Mouse (Mus musculus): ENCODE results near the gene Rev1. TPM values are rescaled to one million over a fixed set of nuclear protein-coding genes. Genes with fewer than 3 reads are reported as not detected.
"Not testable (repeated sequence)": the region's sequence is repeated elsewhere in the genome, so short reads cannot be mapped to it uniquely, and the experiment has no call there.

The Rev1 gene
- total and polyA plus RNA-seq, 3 experiments: 28.9 to 31.0 TPM; not detected in 1

DNA sequence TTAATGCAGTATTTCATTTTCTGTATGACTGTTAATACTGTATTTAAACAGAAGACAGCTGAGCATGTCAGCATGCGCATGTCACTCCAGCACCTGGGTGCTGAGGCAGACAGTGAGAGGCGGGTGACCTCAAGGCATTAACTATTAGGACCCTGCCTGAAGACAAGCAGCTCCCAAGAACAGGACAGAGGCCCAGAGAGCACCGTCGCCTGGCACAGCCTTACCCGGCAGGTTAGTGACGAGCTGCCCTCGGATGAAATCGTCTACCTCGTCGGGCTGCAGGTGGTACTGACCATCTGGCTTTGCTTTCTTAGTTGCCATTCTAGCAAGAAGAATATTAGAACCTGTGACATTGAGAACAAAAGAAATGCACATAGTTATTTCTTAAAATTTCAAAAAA lies 62.3 kb downstream of the Rev1 start:
- no peaks in the 10 kb centered on the region for H3K27me3 ChIP-seq (ENCODE audit: control insufficient read depth in 1 of 2, insufficient read depth in 2 of 2, low read length in 2 of 2)
- H3K36me3 ChIP-seq (ENCODE audit: control insufficient read depth in 1 of 2, insufficient read depth in 2 of 2, low read length in 2 of 2): peaks cover 2 to 67% of the 10 kb centered on the region in 2 experiments; a peak in 2 of 4 replicates
- TF ChIP-seq TAL1 (IDR thresholded peaks at IDR 0.05; ENCODE audit: low read length) (no peak), ELF1 (IDR thresholded peaks at IDR 0.05; ENCODE audit: low read depth, low read length) (no peak), JUND (IDR thresholded peaks at IDR 0.05; ENCODE audit: low read depth, low read length) (no peak), MYC (IDR thresholded peaks at IDR 0.05; ENCODE audit: low read depth, low read length) (no peak), SIN3A (IDR thresholded peaks at IDR 0.05; ENCODE audit: low read length) (no peak), SMC3 (IDR thresholded peaks at IDR 0.05; ENCODE audit: low read depth, low read length) (no peak), CTCF (IDR thresholded peaks at IDR 0.05 in 2 of 3, conservative IDR thresholded peaks at IDR 0.05 in 1 of 3; ENCODE audit: control insufficient read depth in 1 of 3, insufficient read depth in 1 of 3, low read depth in 2 of 3, low read length in 3 of 3, poor library complexity in 1 of 3, severe bottlenecking in 1 of 3) (no peak), MAZ (IDR thresholded peaks at IDR 0.05; ENCODE audit: low read depth, low read length) (no peak), HCFC1 (IDR thresholded peaks at IDR 0.05; ENCODE audit: low read depth, low read length) (no peak), ZC3H11A (IDR thresholded peaks at IDR 0.05; ENCODE audit: low read depth, low read length) (no peak), TCF12 (IDR thresholded peaks at IDR 0.05; ENCODE audit: low read depth, low read length) (no peak), MXI1 (IDR thresholded peaks at IDR 0.05; ENCODE audit: low read depth, low read length) (no peak)
- no peak for DNase-seq (ENCODE audit: low read depth, low spot score)
- no peaks in the 10 kb centered on the region; the same call in 1 of the 2 replicates for H3K79me2 ChIP-seq (ENCODE audit: control insufficient read depth, insufficient read depth, low read length, poor library complexity)
- H3K4me1 ChIP-seq (ENCODE audit: control insufficient read depth in 1 of 2, insufficient read depth in 2 of 2, low read length in 2 of 2): no peaks in the 10 kb centered on the region
- H3K4me3 ChIP-seq (ENCODE audit: control insufficient read depth in 1 of 2, insufficient read depth in 1 of 2, low read depth in 2 of 2, low read length in 2 of 2): no peak overlapping the region
- H3K9me3 ChIP-seq (replicated peaks; ENCODE audit: insufficient read depth, low read length): no peaks in the 10 kb centered on the region
- H3K27ac ChIP-seq (ENCODE audit: control insufficient read depth, low read depth, low read length): no peak overlapping the region
- no peak overlapping the region for H3K9ac ChIP-seq (ENCODE audit: control insufficient read depth, low read depth, low read length, poor library complexity, severe bottlenecking)

DNA sequence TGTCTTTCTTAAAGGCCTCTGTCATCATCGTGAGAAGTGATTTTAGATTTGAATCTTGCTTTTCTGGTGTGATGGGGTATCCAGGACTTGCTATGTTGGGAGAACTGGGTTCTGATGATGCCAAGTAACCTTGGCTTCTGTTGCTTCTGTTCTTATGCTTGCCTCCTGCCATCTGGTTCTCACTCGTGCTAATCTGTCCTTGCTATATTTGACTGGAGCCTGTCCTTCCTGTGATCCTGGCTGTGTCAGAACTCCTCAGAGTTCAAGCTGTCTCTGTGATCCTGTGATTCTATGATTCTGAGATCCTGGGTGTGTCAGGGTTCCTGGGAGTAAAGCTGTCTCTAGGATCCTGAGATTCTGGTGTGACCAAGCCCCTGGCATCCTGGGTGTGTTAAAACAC lies 67.4 kb downstream of the Rev1 start:
- not testable (repeated sequence) for H3K9ac ChIP-seq (ENCODE audit: control insufficient read depth, low read depth, low read length, poor library complexity, severe bottlenecking); H3K9me3 ChIP-seq (replicated peaks; ENCODE audit: insufficient read depth, low read length); H3K79me2 ChIP-seq (ENCODE audit: control insufficient read depth, insufficient read depth, low read length, poor library complexity); H3K27me3 ChIP-seq (ENCODE audit: control insufficient read depth in 1 of 2, insufficient read depth in 2 of 2, low read length in 2 of 2); H3K27ac ChIP-seq (ENCODE audit: control insufficient read depth, low read depth, low read length); H3K4me1 ChIP-seq (ENCODE audit: control insufficient read depth in 1 of 2, insufficient read depth in 2 of 2, low read length in 2 of 2); H3K4me3 ChIP-seq (ENCODE audit: control insufficient read depth in 1 of 2, insufficient read depth in 1 of 2, low read depth in 2 of 2, low read length in 2 of 2); DNase-seq (ENCODE audit: low read depth, low spot score)
- peaks cover 0 to 65% of the 10 kb centered on the region in 2 experiments; a peak in 2 of 4 replicates for H3K36me3 ChIP-seq (ENCODE audit: control insufficient read depth in 1 of 2, insufficient read depth in 2 of 2, low read length in 2 of 2)

DNA sequence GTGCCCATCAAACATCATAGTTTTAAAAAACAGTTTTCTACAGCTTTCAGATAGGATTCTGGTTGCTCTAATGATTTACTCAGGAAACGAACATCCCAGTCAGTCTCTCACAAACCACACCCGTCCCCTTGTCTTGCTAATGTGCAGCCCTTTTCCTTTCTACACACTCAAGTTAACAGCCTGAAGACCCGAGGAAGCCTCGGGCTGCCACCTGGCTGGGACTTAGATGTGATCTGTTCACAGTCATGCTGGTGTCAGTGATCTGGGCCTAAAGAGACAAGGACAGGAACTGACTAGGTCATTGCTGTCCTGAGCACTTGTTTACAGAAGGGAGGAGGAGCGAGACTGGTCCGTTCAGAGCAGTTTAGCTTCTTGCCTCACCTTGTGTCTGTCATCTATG lies 71.2 kb downstream of the Rev1 start:
- peaks cover 0 to 49% of the 10 kb centered on the region in 2 experiments; a peak in 2 of 4 replicates for H3K36me3 ChIP-seq (ENCODE audit: control insufficient read depth in 1 of 2, insufficient read depth in 2 of 2, low read length in 2 of 2)
- no peaks in the 10 kb centered on the region for H3K27me3 ChIP-seq (ENCODE audit: control insufficient read depth in 1 of 2, insufficient read depth in 2 of 2, low read length in 2 of 2)
- no peaks in the 10 kb centered on the region for H3K9me3 ChIP-seq (replicated peaks; ENCODE audit: insufficient read depth, low read length)
- H3K4me3 ChIP-seq (ENCODE audit: control insufficient read depth in 1 of 2, insufficient read depth in 1 of 2, low read depth in 2 of 2, low read length in 2 of 2): no peak overlapping the region
- no peaks in the 10 kb centered on the region for H3K4me1 ChIP-seq (ENCODE audit: control insufficient read depth in 1 of 2, insufficient read depth in 2 of 2, low read length in 2 of 2)
- H3K27ac ChIP-seq (ENCODE audit: control insufficient read depth, low read depth, low read length): no peak overlapping the region
- H3K79me2 ChIP-seq (ENCODE audit: control insufficient read depth, insufficient read depth, low read length, poor library complexity): no peaks in the 10 kb centered on the region
- DNase-seq (ENCODE audit: low read depth, low spot score): no peak
- TF ChIP-seq POLR2AphosphoS2 (IDR thresholded peaks at IDR 0.05; ENCODE audit: low read length) (no peak), KAT2A (conservative IDR thresholded peaks at IDR 0.05; ENCODE audit: low read depth, low read length) (no peak), NRF1 (IDR thresholded peaks at IDR 0.05; ENCODE audit: insufficient read depth, low read depth, low read length, poor library complexity, severe bottlenecking) (no peak), ZKSCAN1 (IDR thresholded peaks at IDR 0.05; ENCODE audit: low read depth, low read length) (no peak), USF2 (IDR thresholded peaks at IDR 0.05; ENCODE audit: borderline replicate concordance in 1 of 2, insufficient read depth in 1 of 2, low read depth in 1 of 2, low read length in 2 of 2) (no peak), MAX (IDR thresholded peaks at IDR 0.05; ENCODE audit: low read length) (no peak), MYB (IDR thresholded peaks at IDR 0.05; ENCODE audit: low read depth, low read length) (no peak), GABPA (IDR thresholded peaks at IDR 0.05; ENCODE audit: low read depth, low read length) (no peak), ELF1 (IDR thresholded peaks at IDR 0.05; ENCODE audit: low read depth, low read length) (no peak), POLR2AphosphoS5 (IDR thresholded peaks at IDR 0.05; ENCODE audit: borderline replicate concordance, low read depth, low read length) (no peak), TBP (IDR thresholded peaks at IDR 0.05; ENCODE audit: low read depth, low read length) (no peak), POLR2A (IDR thresholded peaks at IDR 0.05; ENCODE audit: control insufficient read depth in 1 of 2, insufficient read depth in 1 of 2, low read depth in 1 of 2, low read length in 2 of 2, poor library complexity in 1 of 2) (no peak), RCOR1 (IDR thresholded peaks at IDR 0.05; ENCODE audit: low read depth, low read length) (no peak), JUND (IDR thresholded peaks at IDR 0.05; ENCODE audit: low read depth, low read length) (no peak), CHD1 (IDR thresholded peaks at IDR 0.05; ENCODE audit: low read depth, low read length) (no peak), MYC (IDR thresholded peaks at IDR 0.05; ENCODE audit: low read depth, low read length) (no peak), CHD2 (IDR thresholded peaks at IDR 0.05; ENCODE audit: low read length) (no peak), GATA1 (IDR thresholded peaks at IDR 0.05; ENCODE audit: low read depth, low read length) (no peak), MAFK (IDR thresholded peaks at IDR 0.05; ENCODE audit: borderline replicate concordance, low read depth, low read length) (no peak)
- H3K9ac ChIP-seq (ENCODE audit: control insufficient read depth, low read depth, low read length, poor library complexity, severe bottlenecking): no peak overlapping the region
